Mouse (Mus musculus): ENCODE results near the gene Stpg1.

Gene Stpg1

GRCm38 (mm10) chr4:135514925-135515324 is 20.3 kb downstream of the Stpg1 start:
- DNase-seq = no peak

GRCm38 (mm10) chr4:135516351-135517316 is 22.0 kb downstream of the Stpg1 start:
- no peak for DNase-seq

- no peak for DNase-seq
These were observed 23.5 kb downstream of the Stpg1 start for GRCm38 (mm10) chr4:135518135-135518534.

GRCm38 (mm10) chr4:135520421-135520820 is 25.8 kb downstream of the Stpg1 start:
- no peak for DNase-seq

- DNase-seq = no peak
These were observed 29.3 kb downstream of the Stpg1 start for GRCm38 (mm10) chr4:135523939-135524338.

GRCm38 (mm10) chr4:135525057-135525456 is 30.5 kb downstream of the Stpg1 start:
- DNase-seq = no peak

GRCm38 (mm10) chr4:135526039-135526710 is 31.6 kb downstream of the Stpg1 start:
- no peak for DNase-seq

- DNase-seq = no peak
These were observed 35.7 kb downstream of the Stpg1 start for GRCm38 (mm10) chr4:135530270-135530669.

- peak; percentile 60 for DNase-seq
These were observed 36.6 kb downstream of the Stpg1 start for GRCm38 (mm10) chr4:135531236-135531635.

- DNase-seq = no peak
These were observed 37.4 kb downstream of the Stpg1 start for GRCm38 (mm10) chr4:135531771-135532613.

- no peak for DNase-seq
These were observed 38.4 kb downstream of the Stpg1 start for GRCm38 (mm10) chr4:135533001-135533400.

GRCm38 (mm10) chr4:135535021-135535420 is 40.4 kb downstream of the Stpg1 start:
- no peak for DNase-seq

GRCm38 (mm10) chr4:135539056-135539455 is 44.5 kb downstream of the Stpg1 start:
- no peak for DNase-seq

- no peak for DNase-seq
These were observed 45.5 kb downstream of the Stpg1 start for GRCm38 (mm10) chr4:135540057-135540456.

GRCm38 (mm10) chr4:135544284-135544683 is 49.7 kb downstream of the Stpg1 start:
- no peak for DNase-seq

GRCm38 (mm10) chr4:135545080-135545511 is 50.5 kb downstream of the Stpg1 start:
- DNase-seq = no peak

GRCm38 (mm10) chr4:135546008-135546407 is 51.4 kb downstream of the Stpg1 start:
- DNase-seq = no peak

- no peak for DNase-seq
These were observed 52.2 kb downstream of the Stpg1 start for GRCm38 (mm10) chr4:135546793-135547192.

GRCm38 (mm10) chr4:135547551-135547950 is 53.0 kb downstream of the Stpg1 start:
- DNase-seq = no peak

- DNase-seq = no peak
These were observed 53.5 kb downstream of the Stpg1 start for GRCm38 (mm10) chr4:135548108-135548507.

- DNase-seq = no peak
These were observed 54.0 kb downstream of the Stpg1 start for GRCm38 (mm10) chr4:135548521-135549077.

- DNase-seq = no peak
These were observed 54.7 kb downstream of the Stpg1 start for GRCm38 (mm10) chr4:135549323-135549722.

- DNase-seq = no peak
These were observed 69.2 kb downstream of the Stpg1 start for GRCm38 (mm10) chr4:135563794-135564193.
